Mouse (Mus musculus) olfactory bulb, adult 2 months (tissue): ENCODE measurements at regions not wholly inside any gene's neighbourhood (a gene's known extent, or its start where the extent isn't known, plus 50 kb on each side); places are given as distances from the start of the nearest gene placed in this dataset.

Source experiments
- H3K27ac ChIP-seq: fragments of 200-500 bp; 2 replicates; pipeline ENCODE4 v1.5.1; 2012; ENCODE audit warnings: low read depth, low read length; ENCODE audit not compliant: insufficient read depth
- H3K4me1 ChIP-seq: fragments of 200-500 bp; 2 replicates; pipeline ENCODE4 v1.6.1; 2012; ENCODE audit warnings: low read length; ENCODE audit not compliant: control insufficient read depth, insufficient read depth
- H3K4me3 ChIP-seq: fragments of 200-500 bp; 2 replicates; pipeline ENCODE4 v1.5.1; 2012; ENCODE audit warnings: mild to moderate bottlenecking, low read depth, low read length, moderate library complexity; ENCODE audit not compliant: insufficient read depth
- CTCF ChIP-seq: fragments of 200-500 bp; IDR thresholded peaks from 2 replicates; pipeline ENCODE4 v1.5.1; 2012; ENCODE audit warnings: low read depth, mild to moderate bottlenecking, low read length, moderate library complexity; ENCODE audit not compliant: insufficient read depth
- POLR2A ChIP-seq: fragments of 200-500 bp; IDR thresholded peaks from 2 replicates; pipeline ENCODE4 v1.6.1; 2012; ENCODE audit warnings: mild to moderate bottlenecking, low read depth, low read length, moderate library complexity; ENCODE audit not compliant: insufficient read depth
- WGBS: fragments of 180-500 bp; shearing (Covaris S2); methylation state at CpG from one replicate; pipeline ENCODE4 v1.1.7; 2018; 5-methylcytosine and 5-hydroxymethylcytosine counted together

- 88% methylated on average over 7 of the region's 7 CpGs for WGBS
- TF ChIP-seq CTCF = no peak
- TF ChIP-seq POLR2A = no peak
- H3K4me3 ChIP-seq = no peak overlapping the region
- no peak overlapping the region for H3K27ac ChIP-seq
- no peaks in the 10 kb centered on the region for H3K4me1 ChIP-seq
These were observed 134.6 kb upstream of the Cdkn3 start for GRCm38 (mm10) chr14:46625760-46626159.

GRCm38 (mm10) chr14:46623645-46624044, 136.7 kb upstream of the Cdkn3 start:
- no peak for TF ChIP-seq POLR2A
- no peak for TF ChIP-seq CTCF
- H3K4me1 ChIP-seq = no peaks in the 10 kb centered on the region
- no peak overlapping the region for H3K27ac ChIP-seq
- no peak overlapping the region for H3K4me3 ChIP-seq
- WGBS = 86% methylated on average over 2 of the region's 2 CpGs

DNA sequence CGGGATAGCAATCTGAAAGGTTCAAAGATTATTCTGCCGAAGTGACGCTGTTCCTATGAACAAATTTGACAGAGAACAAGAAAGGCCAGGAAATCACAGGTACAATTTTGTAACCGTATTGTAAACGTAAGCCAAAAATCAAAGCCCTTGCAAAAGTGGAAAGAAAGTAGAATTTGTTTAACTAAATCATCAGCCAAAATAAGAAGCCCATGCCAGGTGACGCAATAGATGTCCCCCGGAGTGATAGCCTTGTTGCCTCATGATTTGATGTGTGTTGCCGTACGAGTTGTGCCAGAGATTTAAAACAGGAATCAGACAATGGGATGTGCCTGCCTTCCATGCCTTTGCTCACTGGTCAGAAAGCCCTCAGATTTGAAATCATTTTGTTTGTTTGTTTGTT, 144.3 kb upstream of the Cdkn3 start:
- 91% methylated on average over 9 of the region's 9 CpGs for WGBS
- no peak overlapping the region for H3K4me3 ChIP-seq
- H3K27ac ChIP-seq = no peak overlapping the region
- no peaks in the 10 kb centered on the region for H3K4me1 ChIP-seq
- TF ChIP-seq CTCF = no peak
- TF ChIP-seq POLR2A = no peak

DNA sequence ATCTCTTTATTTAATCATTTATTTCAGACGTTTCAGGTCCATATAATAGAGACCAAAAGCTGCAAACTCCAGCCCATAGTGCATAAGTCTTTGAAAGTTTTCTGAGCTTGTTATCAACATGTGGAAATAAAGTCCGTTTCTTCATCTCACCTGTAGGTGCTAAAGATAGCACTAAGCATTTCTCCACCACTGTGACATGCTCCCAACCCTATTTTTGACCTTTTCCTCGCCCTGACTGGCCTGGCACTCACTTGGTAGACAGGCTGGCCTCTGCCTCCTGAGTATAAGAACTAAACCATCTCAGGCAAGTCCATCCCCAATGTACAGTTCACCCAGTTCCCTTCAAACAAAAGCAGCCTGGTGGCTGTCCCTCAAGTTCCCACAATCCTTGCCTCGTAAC, 145.4 kb upstream of the Cdkn3 start:
- H3K4me1 ChIP-seq = no peaks in the 10 kb centered on the region
- 92% methylated on average over 4 of the region's 4 CpGs for WGBS

DNA sequence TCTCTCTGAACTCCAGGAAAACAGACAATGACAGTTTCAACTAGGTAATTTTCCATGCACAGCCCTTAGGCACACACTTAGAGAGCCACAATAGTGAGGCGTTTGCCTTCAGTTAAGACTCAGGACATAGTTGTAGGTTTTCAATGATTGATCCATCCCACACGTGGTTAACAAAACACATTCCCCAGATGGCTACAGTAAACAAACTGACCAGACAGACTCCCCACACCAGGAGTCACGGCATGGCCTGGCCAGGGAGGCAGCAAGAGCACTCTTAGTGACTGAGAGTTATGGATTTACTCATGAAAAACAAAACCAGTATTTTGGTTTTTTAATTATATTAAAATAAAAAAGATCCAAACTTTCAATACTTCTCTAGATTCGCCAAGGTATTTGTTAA, 146.6 kb upstream of the Cdkn3 start:
- WGBS = 80% methylated on average over 4 of the region's 4 CpGs
- Histone ChIP-seq H3K27ac (no peak overlapping the region), H3K4me3 (no peak overlapping the region), H3K4me1 (no peaks in the 10 kb centered on the region)
- TF ChIP-seq CTCF = no peak
- TF ChIP-seq POLR2A = no peak

More for the DNA sequence above, 145.4 kb upstream of the Cdkn3 start:
- TF ChIP-seq CTCF (no peak), POLR2A (no peak)
- no peak overlapping the region for H3K27ac ChIP-seq
- no peak overlapping the region for H3K4me3 ChIP-seq

- no peak for TF ChIP-seq CTCF
- TF ChIP-seq POLR2A = no peak
- Histone ChIP-seq H3K4me1 (no peaks in the 10 kb centered on the region), H3K27ac (no peak overlapping the region), H3K4me3 (no peak overlapping the region)
- 89% methylated on average over 8 of the region's 8 CpGs for WGBS
These were observed 147.1 kb upstream of the Cdkn3 start for GRCm38 (mm10) chr14:46613211-46613610.

GRCm38 (mm10) chr14:46612584-46612983, 147.8 kb upstream of the Cdkn3 start:
- 86% methylated on average over 9 of the region's 9 CpGs for WGBS
- H3K27ac ChIP-seq = no peak overlapping the region
- no peak overlapping the region for H3K4me3 ChIP-seq
- no peaks in the 10 kb centered on the region for H3K4me1 ChIP-seq
- TF ChIP-seq POLR2A (no peak), CTCF (no peak)

- WGBS = 96% methylated on average over 5 of the region's 5 CpGs
- no peak for TF ChIP-seq POLR2A
- TF ChIP-seq CTCF = no peak
- Histone ChIP-seq H3K4me1 (no peaks in the 10 kb centered on the region), H3K4me3 (no peak overlapping the region), H3K27ac (no peak overlapping the region)
These were observed 149.4 kb upstream of the Cdkn3 start for GRCm38 (mm10) chr14:46610926-46611325.

- Histone ChIP-seq H3K27ac (no peak overlapping the region), H3K4me1 (0 out of 2 replicates have a peak, but pooled peaks cover under 1% of the 10 kb centered on the region), H3K4me3 (no peak overlapping the region)
- 89% methylated on average over 9 of the region's 9 CpGs for WGBS
- TF ChIP-seq CTCF = no peak
These were observed 150.0 kb upstream of the Cdkn3 start for GRCm38 (mm10) chr14:46610226-46610855.

DNA sequence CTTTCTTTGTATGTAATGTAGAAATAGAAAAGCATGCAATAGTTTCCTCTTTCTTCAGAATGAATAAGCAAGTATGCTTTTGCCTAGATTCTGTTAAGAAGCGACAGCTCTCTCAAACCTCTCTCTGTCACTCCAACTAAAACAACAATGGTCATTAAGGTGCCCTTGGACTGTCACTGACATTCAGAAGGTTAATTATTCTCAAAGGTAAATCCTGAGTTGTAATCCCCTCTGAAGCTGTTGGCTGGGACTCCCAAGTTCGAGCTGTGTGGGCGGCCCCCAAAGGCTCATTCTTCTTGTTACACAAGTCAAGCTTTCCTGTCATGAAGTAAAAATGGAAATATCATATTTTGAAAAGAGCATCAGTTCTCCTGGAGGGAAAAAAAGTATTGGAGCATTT, 153.6 kb upstream of the Cdkn3 start:
- WGBS = 83% methylated on average over 3 of the region's 3 CpGs
- Histone ChIP-seq H3K27ac (no peak overlapping the region), H3K4me1 (peaks cover 5% of the 10 kb centered on the region), H3K4me3 (no peak overlapping the region)
- TF ChIP-seq CTCF (no peak), POLR2A (no peak)
